Mouse (Mus musculus): Measurements from ENCODE around the gene Gm20662.
A peak's percentile ranks its signal among the peaks of the same experiment; 100 is the strongest.

Gm20662 gene

DNA sequence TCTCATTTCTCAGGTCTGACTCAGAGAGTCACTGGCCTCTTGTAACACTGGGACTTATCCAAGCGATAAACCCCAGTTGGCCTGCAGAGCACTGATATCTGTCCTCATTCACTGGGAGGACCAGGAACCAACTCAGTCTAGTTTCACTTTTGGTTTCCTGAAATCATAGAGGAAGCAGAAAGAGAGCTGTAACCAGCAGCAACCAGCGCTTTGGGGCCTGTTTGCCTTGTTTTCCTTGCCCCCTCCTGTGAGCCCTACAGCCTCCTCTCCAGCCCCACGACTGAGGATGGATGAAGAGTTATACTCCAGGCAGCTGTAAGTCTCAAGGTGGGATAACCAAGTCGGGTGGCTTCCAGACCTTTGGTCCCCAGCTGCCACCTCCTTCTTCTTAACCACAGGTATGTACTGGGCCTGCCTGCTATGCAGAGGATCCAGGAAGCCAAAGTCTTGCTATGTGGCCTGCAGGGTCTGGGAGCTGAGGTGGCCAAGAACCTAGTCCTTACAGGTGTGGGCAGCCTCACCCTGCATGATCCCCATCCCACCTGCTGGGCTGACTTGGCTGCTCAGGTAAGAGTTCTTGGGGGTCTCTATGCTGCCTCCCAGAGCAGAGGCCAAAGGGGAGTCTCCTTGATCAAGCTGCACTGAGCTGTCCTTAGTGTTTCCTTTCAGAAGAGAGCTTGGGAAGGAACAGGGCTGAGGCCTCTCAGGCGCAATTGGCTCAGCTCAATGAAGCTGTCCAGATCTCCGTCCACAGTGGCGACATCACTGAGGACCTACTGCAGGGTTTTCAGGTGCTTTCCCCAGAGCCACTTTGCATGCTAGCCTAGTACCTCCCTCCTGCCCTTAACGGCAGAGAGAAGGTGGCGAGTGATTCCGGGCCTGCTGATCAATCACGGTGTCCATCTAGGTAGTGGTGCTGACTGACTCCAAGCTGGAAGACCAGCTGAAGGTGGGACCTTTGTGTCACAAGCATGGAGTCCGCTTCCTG, 20.5 kb upstream of the Gm20662 start, which contains the start of gene Uba7:
Gene Uba7, plus strand, starts transcription at position 107 of the 988 bp plus-strand sequence.
- peak; percentile 18 for DNase-seq (ENCODE audit: low spot score)

DNA sequence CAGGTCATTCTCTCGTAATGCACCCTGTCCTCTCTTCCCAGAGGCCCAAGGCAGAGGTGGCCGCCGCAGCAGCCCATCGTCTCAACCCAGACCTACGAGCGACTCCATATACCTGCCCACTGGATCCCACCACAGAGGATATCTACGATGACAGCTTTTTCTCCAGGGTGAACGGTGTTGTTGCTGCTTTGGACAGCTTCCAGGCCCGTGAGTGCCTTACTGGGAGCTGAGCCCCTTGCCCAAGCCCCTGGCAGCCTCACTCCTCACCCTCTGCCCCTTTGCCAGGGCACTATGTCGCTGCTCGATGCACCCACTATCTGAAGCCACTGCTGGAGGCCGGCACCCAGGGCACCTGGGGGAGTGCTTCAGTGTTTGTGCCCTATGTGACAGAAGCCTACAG, 17.3 kb upstream of the Gm20662 start:
- DNase-seq (ENCODE audit: low spot score) = no peak

DNA sequence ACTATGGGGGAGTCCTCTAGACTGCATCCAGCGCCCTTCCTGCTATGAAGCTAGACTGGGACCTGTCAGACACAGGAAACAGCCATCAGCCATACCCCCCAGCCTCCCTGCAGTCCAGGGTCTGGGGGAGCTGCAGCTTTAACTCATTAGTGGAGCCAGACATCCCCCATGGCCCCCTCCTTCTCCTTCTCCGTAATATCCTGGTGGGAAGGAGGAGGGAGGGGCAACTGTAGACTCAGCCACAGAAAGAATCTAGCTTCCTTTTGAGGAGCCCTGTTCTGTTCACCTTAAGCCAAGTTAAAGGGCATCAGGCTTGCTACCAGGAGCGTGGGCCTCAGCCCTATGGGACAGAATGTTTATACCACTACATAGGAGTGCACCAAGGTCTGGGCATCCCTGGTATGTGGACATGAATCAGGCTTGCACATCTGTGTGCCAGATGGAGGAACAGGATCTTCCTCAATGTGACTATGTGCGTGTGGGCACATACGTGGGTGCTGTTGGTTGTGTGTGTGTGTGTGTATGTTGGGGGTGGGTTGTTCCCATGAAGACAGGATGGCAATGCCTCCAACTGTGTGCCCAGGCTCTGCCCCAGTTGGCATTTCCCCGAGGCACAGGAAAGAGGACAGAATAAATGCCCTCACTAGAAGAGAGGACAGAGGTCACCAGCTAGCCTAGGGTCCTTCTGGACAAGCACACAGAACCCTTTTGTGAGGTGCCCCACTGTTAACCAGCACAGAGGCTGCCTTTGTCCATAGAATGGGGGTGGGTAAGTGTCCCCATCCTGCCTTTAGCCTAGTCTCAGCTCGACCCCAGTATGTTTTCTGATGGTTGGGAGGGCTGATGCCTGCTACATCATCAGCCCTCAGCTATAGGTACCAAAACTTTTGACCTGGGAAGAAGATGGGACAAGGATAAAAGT, 14.2 kb upstream of the Gm20662 start:
- peak; percentile 81 for DNase-seq (ENCODE audit: low spot score)

GRCm38 (mm10) chr9:107982681-107983346, 13.3 kb upstream of the Gm20662 start, which contains the start of gene Gm20661:
TSS of gene Gm20661 (plus strand) at chr9:107983058.
- peak; percentile 79 for DNase-seq (ENCODE audit: low spot score)

- DNase-seq (ENCODE audit: low spot score) = peak; percentile 85
Observed at GRCm38 (mm10) chr9:107983421-107983890, 12.7 kb upstream of the Gm20662 start.

- peak; percentile 16 for DNase-seq (ENCODE audit: low spot score)
Observed at GRCm38 (mm10) chr9:107984052-107984753, 11.9 kb upstream of the Gm20662 start.

- no peak for DNase-seq (ENCODE audit: low spot score)
Observed at GRCm38 (mm10) chr9:107984754-107985055, 11.4 kb upstream of the Gm20662 start.

- DNase-seq (ENCODE audit: low spot score) = peak; percentile 88
Observed at GRCm38 (mm10) chr9:107985131-107986119, 10.7 kb upstream of the Gm20662 start, which contains the start of gene Inka1. TSS of gene Inka1 (minus strand) at chr9:107985879.

- peak; percentile 95 for DNase-seq (ENCODE audit: low spot score)
Observed at GRCm38 (mm10) chr9:107986376-107986775, 9.8 kb upstream of the Gm20662 start.

GRCm38 (mm10) chr9:107987950-107988349, 8.2 kb upstream of the Gm20662 start:
- no peak for DNase-seq (ENCODE audit: low spot score)

GRCm38 (mm10) chr9:107992197-107992596, 4.0 kb upstream of the Gm20662 start, which contains the start of gene Cdhr4:
TSS of gene Cdhr4 (plus strand) at chr9:107992497.
- DNase-seq (ENCODE audit: low spot score) = no peak

DNA sequence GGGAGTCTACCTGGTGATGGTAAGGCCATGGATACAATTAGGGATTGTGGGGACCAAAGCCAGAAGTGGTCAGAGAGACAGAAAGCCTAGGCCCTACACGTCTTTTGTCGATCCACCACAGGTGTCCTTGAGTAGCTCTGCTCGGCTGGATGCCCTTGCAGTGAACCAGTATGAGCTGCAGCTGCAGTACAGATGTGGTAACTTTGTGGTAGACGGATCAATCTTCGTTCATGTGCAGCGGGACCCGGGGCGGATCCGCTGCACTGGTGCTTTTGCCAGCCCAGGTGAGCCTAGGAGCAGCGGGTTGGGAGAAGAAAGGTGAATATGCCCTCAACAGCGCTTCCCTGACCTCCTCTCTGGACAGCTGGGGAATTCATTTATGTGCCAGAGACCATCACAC, 3.1 kb upstream of the Gm20662 start:
- no peak for DNase-seq (ENCODE audit: low spot score)

DNA sequence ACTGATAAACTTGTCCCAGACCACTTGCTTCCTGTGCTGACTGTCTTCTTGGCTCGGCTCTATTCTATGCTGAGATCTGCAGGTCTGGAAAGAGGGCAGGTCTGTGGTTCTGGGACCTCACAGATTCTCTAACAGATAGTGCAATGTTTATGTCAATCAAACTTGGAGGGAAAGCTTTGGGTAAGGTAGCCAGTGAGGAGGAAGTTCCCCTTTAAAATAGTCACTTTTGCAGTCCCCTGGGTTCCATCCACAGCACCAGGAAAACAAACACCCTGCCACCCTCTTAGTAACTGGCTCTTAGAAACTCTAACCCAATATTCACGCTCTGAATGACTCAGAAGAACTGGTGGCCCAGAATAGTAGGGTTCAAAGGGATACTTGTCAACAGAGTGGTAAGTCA, 1.7 kb upstream of the Gm20662 start:
- DNase-seq (ENCODE audit: low spot score) = no peak

GRCm38 (mm10) chr9:107995513-107995912, 636 bp upstream of the Gm20662 start:
- no peak for DNase-seq (ENCODE audit: low spot score)

DNA sequence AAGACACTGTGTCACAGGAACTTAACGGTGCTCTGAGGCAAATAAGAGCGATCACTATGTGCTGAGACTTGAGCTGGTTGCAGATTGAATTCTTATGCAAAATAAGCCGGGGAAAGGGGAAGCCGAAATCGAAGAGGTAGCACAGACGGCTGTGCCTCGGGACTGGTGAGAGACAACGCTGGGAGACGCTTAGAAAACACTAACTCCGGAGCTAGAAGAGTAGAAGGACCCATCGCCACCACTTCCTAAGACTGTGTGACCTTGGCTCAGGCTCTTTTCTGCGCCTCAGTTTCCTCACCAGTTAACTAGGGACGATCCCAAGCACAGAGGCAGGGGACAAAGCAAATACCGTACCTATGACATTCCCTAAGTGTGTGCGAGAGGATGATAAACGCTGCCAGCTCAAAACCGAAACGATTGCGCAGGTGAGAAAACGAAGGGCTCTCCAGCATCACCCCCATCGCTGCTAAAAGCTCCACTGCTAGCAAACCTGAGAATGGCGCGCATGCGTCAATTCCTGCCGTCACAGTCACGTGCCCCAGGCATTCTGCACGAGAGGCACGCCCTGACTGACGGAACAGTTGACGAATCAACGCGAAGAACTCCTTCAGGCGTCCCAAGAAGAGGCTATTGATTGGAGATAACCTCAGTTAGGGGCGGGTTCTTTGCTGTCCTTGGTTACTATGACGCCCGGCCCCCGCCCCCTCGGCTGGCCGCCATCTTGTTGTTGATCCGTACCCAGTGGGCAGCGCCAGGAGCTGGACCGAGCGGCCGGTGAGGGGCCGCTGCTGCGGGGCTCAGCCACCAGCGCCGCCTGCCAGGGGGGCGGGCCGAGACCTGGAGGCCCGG, 6.0 kb downstream of the Gm20662 start, which contains the start of gene Ip6k1:
Gene Ip6k1, plus strand, starts transcription at position 580 of the 849 bp plus-strand sequence.
- DNase-seq (ENCODE audit: low spot score) = peak; percentile 100

- DNase-seq (ENCODE audit: low spot score) = peak; percentile 17
Observed at GRCm38 (mm10) chr9:108002778-108003530, 6.8 kb downstream of the Gm20662 start.

- DNase-seq (ENCODE audit: low spot score) = peak; percentile 45
Observed at GRCm38 (mm10) chr9:108003531-108003890, 7.4 kb downstream of the Gm20662 start.

DNA sequence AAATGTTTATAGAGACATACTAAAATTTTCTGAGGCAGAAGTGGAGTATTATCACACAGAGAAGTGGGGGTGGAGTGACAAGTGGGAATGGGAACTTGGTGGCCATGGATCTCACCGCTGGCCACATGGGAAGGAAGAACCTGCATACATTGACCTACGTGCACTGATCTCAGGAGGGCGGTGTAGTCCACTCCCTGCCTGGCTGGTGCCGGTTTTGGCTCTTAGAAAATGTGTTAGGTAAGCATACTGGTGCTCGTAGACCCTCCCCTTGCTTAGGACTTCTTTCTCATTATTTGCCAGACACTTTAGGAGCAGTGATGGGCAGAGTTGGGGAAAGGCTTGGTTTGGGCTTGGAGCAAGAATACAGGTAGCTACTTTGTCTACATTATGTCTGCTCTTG, 11.9 kb downstream of the Gm20662 start:
- no peak for DNase-seq (ENCODE audit: low spot score)

Data from embryo, embryonic 10 days (tissue).